Mouse (Mus musculus) stomach, postnatal 0 days (tissue): ENCODE data around the gene Ccdc177. TPM values are rescaled to one million over a fixed set of nuclear protein-coding genes. Genes with fewer than 3 reads are reported as not detected.
"Not testable (repeated sequence)": the region's sequence is repeated elsewhere in the genome, so short reads cannot be mapped to it uniquely, and the experiment has no call there.

Experiments used
- ATAC-seq: fragments of 200-750 bp; cut with Nextera tagmentation; 2 replicates; pipeline ENCODE4 v1.8.0; 2017; ENCODE audit not compliant: low FRiP score, low TSS enrichment
- DNase-seq: peaks from one replicate; pipeline ENCODE4 v3.0.0-alpha.2; 2016; ENCODE audit warnings: low spot score
- H3K27ac ChIP-seq: fragments of 300-500 bp; sonication (generic); replicated peaks from 2 replicates; pipeline ENCODE4 v1.5.1; 2014; ENCODE audit warnings: mild to moderate bottlenecking, control low read depth
- H3K27me3 ChIP-seq: fragments of 300-500 bp; sonication (generic); 2 replicates; pipeline ENCODE4 v1.6.1; 2014; ENCODE audit warnings: low read length; ENCODE audit not compliant: control insufficient read depth, insufficient read depth
- H3K36me3 ChIP-seq: fragments of 300-500 bp; sonication (generic); 2 replicates; pipeline ENCODE4 v1.6.1; 2014; ENCODE audit warnings: low read length, mixed read lengths; ENCODE audit not compliant: control insufficient read depth, insufficient read depth
- H3K4me1 ChIP-seq: fragments of 300-500 bp; sonication (generic); replicated peaks from 2 replicates; pipeline ENCODE4 v1.6.1; 2014; ENCODE audit warnings: antibody characterized with exemption; ENCODE audit not compliant: control insufficient read depth, insufficient read depth
- H3K4me2 ChIP-seq: fragments of 300-500 bp; sonication (generic); replicated peaks from 2 replicates; pipeline ENCODE4 v1.6.1; 2014; ENCODE audit warnings: low read depth, mild to moderate bottlenecking, control low read depth, moderate library complexity
- H3K4me3 ChIP-seq: fragments of 300-500 bp; sonication (generic); 2 replicates; pipeline ENCODE4 v1.5.1; 2014; ENCODE audit warnings: low read depth, low read length, control low read depth
- H3K9ac ChIP-seq: fragments of 300-500 bp; sonication (generic); 2 replicates; pipeline ENCODE4 v1.6.1; 2014; ENCODE audit warnings: mild to moderate bottlenecking, low read length, control low read depth, mixed read lengths
- H3K9me3 ChIP-seq: fragments of 300-500 bp; sonication (generic); 2 replicates; pipeline ENCODE4 v1.6.1; 2016; ENCODE audit warnings: low read length; ENCODE audit not compliant: control insufficient read depth
- CTCF ChIP-seq: IDR thresholded peaks from 2 replicates; pipeline ENCODE4 v1.5.1; 2016; ENCODE audit warnings: antibody characterized with exemption, low read depth, mild to moderate bottlenecking, moderate library complexity
- EP300 ChIP-seq: optimal IDR thresholded peaks from 2 replicates; pipeline ENCODE3; 2016; ENCODE audit warnings: antibody characterized with exemption
- WGBS: fragments of 180-500 bp; shearing (Covaris S2); extraction: QIAGEN DNeasy Blood & Tissue Kit; methylation state at CpG from one replicate; pipeline ENCODE4 v1.1.7; 2014; 5-methylcytosine and 5-hydroxymethylcytosine counted together
- polyA plus RNA-seq: library from polyadenylated mRNA; unstranded; fragments of >200 nt; fragmentation: Nextera tagmentation; extraction: Ambion mirVana; gene quantifications from 2 replicates; pipeline ENCODE4 v1.2.1, GENCODE M21; 2015

The Ccdc177 gene
- polyA plus RNA-seq, 1 experiment from 2014 or later: 0.06 TPM

DNA sequence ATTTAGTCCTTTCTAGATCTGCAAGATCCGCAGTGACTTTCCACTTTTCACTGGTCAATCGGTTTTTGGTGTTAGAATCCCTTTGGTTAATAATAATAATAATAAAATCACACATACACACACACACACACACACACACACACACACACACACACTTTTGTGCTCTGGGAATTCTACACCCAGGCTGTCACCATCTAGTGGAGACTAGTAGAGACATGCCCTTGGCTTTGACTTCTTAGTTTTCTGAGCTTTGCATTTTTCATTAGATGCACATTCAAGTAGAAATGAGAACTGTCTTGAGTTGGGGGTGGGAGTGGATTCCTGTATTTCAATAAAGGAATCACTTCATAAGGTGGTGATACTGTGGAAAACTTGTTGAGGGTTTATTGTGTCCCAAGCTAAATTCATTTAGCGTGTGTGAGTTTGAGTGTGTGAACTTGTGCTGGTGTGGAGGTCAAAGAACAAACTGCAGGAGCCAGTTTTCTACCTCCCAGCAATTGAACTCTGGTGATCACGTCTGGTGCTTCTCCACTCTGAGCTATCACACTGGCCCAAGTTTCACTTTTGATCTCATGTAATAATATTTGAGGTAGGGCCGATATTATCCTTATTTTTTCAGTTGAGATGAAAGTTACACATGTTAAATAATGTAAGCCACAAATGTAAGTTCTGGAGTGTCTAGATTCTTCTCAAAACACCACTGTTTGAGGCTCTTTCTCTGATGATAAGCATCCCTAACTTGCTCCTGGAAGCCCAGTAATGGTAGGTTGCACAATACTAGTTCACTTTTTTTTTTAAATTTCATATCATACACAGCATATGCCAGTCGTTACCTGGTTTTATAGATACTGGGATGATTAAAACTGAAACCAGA is 31.3 kb upstream of the Ccdc177 start:
- H3K9ac ChIP-seq: peak overlapping the region; percentile 96
- H3K9me3 ChIP-seq: no peaks in the 10 kb centered on the region
- H3K4me2 ChIP-seq: peak overlapping the region; percentile 83
- ATAC-seq (no peak), DNase-seq (no peak)
- peaks cover 3% of the 10 kb centered on the region; the same call in 1 of the 2 replicates for H3K4me1 ChIP-seq
- 32% methylated on average over 6 of the region's 6 CpGs for WGBS
- H3K27me3 ChIP-seq: no peaks in the 10 kb centered on the region
- H3K36me3 ChIP-seq: no peaks in the 10 kb centered on the region
- peak; percentile 71 for TF ChIP-seq CTCF
- TF ChIP-seq EP300: no peak
- H3K27ac ChIP-seq: peak overlapping the region; percentile 97
- H3K4me3 ChIP-seq: peak overlapping the region; percentile 98

DNA sequence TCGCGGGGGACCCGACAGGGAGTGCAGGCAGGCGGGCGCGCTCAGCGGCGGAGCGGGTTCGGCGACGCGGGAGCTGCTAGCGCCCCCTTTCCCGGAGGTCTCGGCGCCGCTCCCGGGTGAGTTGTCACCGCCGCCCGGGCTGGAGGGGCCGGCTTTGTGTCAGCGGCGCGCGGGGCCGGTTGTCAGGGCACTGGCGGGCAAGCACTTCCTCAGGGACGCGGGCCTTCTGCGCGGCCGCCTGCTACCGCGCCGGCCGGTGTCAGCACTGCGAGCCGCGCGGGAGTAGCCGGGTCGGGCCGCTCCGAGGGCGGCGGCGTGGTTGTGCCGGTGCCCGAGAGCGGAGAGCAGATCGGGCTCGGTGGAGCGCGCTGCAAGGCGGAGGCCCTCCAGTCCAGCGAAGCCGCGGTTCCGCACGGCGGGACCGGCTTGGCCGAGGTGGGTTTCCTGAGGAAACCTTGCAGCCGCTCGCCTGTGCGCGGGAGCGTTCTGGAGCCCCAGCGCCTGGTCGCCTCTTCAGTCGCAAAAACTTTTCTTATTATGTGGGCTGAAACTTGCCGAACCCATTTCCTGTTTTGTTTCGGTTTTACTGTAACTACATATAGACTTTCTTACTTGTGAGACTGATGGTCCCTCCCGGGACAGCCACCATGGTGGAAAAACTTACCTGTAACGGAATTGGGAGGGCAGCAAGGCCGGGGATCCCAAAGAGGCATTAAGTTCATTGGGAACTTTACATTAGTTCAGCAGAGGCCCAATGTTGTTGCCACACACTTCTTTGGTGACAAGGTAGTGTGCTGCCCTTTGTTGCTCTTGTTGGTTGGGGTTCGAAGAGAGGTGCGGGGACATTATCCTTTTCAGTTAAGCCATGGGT is 30.4 kb upstream of the Ccdc177 start:
- Histone ChIP-seq H3K27me3 (no peaks in the 10 kb centered on the region), H3K4me1 (peaks cover 3% of the 10 kb centered on the region; the same call in 1 of the 2 replicates), H3K9me3 (no peaks in the 10 kb centered on the region), H3K4me3 (peak overlapping the region; percentile 98), H3K4me2 (peak overlapping the region; percentile 83), H3K9ac (peak overlapping the region; percentile 96), H3K27ac (peak overlapping the region; percentile 97), H3K36me3 (no peaks in the 10 kb centered on the region)
- TF ChIP-seq EP300 (no peak), CTCF (peak; percentile 34; the same call in 1 of the 2 replicates)
- ATAC-seq: peak; percentile 63
- DNase-seq: no peak
- WGBS: under 1% methylated on average over 73 of the region's 80 CpGs

DNA sequence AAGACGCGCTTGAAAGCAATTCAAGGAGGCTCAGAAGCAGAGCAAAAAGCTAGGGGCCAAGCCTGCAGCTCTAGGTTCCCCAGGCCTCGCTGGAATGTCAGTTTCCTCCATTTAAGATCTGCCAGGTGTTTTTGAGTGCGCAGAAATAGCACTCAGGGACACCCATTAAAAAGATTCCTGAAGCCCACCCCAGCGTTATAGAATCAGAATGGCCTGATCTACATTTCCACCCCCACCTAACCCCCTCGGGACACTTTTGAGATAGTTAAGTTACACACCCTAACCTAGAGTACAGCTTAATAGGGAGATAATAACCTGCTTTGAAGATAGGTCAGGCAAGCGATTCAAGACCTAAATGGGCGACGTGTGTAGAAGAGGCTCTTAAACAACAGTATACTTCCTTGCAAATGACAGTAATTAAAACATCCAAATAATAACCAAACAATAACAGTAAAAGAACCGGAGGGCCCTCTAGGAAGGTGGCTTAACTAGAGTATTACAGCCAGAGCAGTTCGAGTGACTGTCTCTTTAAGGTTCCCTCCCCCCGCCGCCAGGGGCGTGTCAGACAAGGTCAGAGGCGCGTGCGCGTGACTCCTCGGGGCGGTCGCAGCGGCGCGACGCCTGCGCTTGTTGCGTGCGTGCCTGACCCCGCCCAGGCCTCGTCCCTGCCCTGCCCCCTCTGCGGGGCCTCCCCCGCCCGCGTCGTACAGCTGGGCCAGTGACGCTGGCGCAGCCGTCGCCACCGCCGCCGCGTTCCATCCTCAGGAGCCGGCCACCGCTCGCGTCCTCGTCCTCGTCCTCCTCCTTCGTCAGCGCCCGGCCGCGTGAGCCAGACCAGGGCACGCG is 29.6 kb upstream of the Ccdc177 start, which contains the start of gene Susd6:
Susd6 (plus strand) TSS at position 662 of the 846 bp plus-strand sequence.
- DNase-seq (peak; percentile 99), ATAC-seq (peak; percentile 99)
- H3K36me3 ChIP-seq: no peaks in the 10 kb centered on the region
- no peaks in the 10 kb centered on the region for H3K9me3 ChIP-seq
- WGBS: 3% methylated on average over 49 of the region's 56 CpGs
- peak within 1 kb of the TSS; percentile 98 for H3K4me3 ChIP-seq
- TF ChIP-seq CTCF (peak; percentile 51), EP300 (no peak)
- H3K4me2 ChIP-seq: peak within 1 kb of the TSS; percentile 83
- no peaks in the 10 kb centered on the region for H3K27me3 ChIP-seq
- peak within 1 kb of the TSS; percentile 97 for H3K27ac ChIP-seq
- peaks cover 3% of the 10 kb centered on the region; the same call in 1 of the 2 replicates for H3K4me1 ChIP-seq
- H3K9ac ChIP-seq: peak within 1 kb of the TSS; percentile 96

DNA sequence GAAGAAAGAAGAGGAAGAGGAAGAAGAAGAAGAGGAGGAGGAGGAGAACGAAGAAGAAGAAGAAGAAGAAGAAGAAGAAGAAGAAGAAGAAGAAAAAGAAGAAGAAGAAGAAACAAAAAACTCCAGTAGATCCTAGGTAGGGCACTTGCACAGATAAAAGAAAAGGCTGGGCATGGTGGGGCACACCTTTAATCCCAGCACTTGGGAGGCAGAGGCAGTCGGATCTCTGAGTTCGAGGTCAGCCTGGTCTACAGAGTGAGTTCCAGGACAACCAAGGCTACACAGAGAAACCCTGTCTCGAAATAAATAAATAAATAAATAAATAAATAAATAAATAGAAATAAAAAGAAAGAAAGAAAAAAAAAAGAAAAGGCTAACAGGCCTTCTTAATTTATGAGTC is 28.8 kb upstream of the Ccdc177 start:
- ATAC-seq: not testable (repeated sequence)
- WGBS: 87% methylated on average over 4 of the region's 4 CpGs

DNA sequence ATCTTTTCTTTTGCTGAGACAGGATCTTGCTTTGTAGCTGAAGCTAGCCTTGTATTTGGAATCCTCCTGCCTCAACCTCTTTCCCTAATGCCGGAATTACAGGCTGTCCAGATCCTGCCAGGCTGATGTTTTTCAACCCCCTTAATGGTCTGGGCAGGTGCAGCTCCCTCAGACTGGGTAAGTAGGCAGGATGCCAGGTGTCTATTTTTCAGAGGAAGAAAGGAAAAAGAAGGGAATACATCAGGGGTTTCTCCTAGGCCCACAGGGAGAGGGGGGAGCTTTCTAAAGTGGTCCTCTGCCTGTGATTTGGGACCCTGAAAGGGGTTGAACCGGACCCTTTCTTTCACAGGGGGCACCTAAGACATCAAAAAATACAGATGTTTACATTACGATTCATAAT is 27.7 kb upstream of the Ccdc177 start:
- Histone ChIP-seq H3K36me3 (no peaks in the 10 kb centered on the region), H3K4me1 (peaks cover 3% of the 10 kb centered on the region; the same call in 1 of the 2 replicates), H3K9me3 (no peaks in the 10 kb centered on the region), H3K27me3 (no peaks in the 10 kb centered on the region), H3K9ac (no peak overlapping the region), H3K27ac (no peak overlapping the region), H3K4me2 (no peak overlapping the region), H3K4me3 (no peak overlapping the region)
- no peak for ATAC-seq
- no peak for TF ChIP-seq EP300
- no peak for TF ChIP-seq CTCF
- DNase-seq: no peak
- WGBS: 76% methylated on average over 3 of the region's 3 CpGs

More for the DNA sequence above, 28.8 kb upstream of the Ccdc177 start:
- not testable (repeated sequence) for H3K4me3 ChIP-seq, H3K36me3 ChIP-seq, DNase-seq, H3K4me2 ChIP-seq, H3K4me1 ChIP-seq, H3K27me3 ChIP-seq, H3K9me3 ChIP-seq, H3K27ac ChIP-seq, H3K9ac ChIP-seq
